Mouse (Mus musculus) heart, postnatal 0 days (tissue): ENCODE results near the gene Nrcam.

Source experiments
- CTCF ChIP-seq: IDR thresholded peaks from 2 replicates; pipeline ENCODE4 v1.5.1; 2016; ENCODE audit warnings: antibody characterized with exemption, control low read depth, low read depth
- EP300 ChIP-seq: IDR thresholded peaks from 2 replicates; pipeline ENCODE4 v1.6.1; 2016; ENCODE audit warnings: antibody characterized with exemption, low read depth

DNA sequence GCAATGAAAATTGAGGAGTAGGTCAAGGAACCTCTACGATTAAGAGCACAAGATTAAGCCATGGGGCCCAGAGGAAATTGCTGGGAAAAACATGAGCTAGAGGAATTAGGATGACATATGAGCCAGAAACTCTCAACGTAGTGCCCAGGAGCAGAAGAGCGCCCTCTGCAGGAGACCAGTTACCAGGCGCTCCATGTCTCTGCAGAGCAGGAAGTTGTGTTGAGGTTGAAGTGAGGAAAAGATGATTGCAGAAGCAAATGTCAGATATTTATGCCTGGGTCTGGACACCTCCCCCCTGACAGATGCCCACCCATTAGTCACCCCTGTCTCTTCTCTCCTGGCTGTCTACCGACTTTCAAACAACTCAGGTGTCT is 274.3 kb downstream of the Nrcam start:
- TF ChIP-seq CTCF (no peak), EP300 (no peak)
